Mouse (Mus musculus) lung, adult 2 months (tissue): ENCODE measurements around the gene Ppp1r3c.

Experiments used
- CTCF ChIP-seq: fragments of 200-500 bp; IDR thresholded peaks from 2 replicates; pipeline ENCODE4 v1.5.1; 2011; ENCODE audit warnings: mild to moderate bottlenecking, low read length, control low read depth; ENCODE audit not compliant: insufficient read depth
- POLR2A ChIP-seq: fragments of 200-500 bp; IDR thresholded peaks from 2 replicates; pipeline ENCODE4 v1.6.1; 2011; ENCODE audit warnings: low read depth, mild to moderate bottlenecking, control low read depth, low read length, borderline replicate concordance; ENCODE audit errors: extremely low read depth

DNA sequence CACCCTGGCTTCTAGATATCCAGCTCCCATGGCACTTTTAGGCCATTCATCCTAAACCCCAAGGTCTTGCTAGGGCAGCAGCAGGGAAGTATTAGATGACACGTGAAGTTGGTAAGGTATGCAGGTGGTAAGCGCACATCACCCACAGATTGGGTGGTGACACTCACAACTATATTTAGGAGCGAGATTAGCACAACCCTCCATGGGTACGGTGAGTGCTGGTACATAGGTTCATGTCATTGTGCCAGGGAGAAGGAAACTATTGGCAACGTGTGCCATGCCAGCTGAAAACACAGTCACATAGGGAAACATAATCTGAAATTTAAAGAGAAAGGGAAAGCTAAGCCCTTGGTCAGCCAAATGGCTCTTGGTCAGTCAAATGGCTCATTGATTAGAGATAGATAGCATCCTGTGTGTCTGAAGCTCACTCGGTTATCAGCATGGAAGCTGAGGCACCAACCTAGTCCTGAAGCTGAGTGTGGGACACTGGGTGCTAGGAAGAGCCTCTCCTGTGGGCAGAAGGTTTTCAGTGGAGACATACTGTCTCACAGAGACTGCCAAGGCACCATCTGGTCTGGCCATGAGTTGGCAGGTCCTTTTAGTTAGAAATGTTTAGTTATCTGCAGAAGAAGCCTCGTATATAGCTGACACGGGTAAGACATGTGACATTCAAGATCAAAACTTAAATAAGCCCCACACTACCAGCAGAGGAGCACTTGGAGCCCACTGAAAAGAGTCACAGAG is 37.4 kb upstream of the Ppp1r3c start:
- TF ChIP-seq CTCF (no peak), POLR2A (no peak)
